Mouse (Mus musculus): ENCODE measurements at regions not wholly inside any gene's neighbourhood (a gene's known extent, or its start where the extent isn't known, plus 50 kb on each side); places are given as distances from the start of the nearest gene placed in this dataset.

DNA sequence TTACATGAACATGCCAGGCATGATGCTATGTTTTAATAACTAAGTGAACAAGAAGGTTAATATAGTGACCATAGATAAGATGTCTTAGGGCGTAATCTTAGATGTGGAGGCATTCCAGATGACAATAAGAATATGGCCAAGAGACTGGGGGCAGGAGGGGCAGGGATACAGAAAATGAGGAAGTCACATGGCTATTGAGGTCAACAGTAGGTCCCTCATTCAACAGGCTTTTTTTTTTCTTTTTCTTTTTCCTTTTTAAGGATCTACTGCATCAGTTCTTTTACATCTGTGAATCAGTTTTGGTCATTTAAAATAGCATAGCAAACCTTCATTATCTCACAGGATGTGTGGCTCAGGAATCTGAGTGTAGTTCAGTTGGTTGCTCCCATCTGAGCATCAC, 80.4 kb upstream of the Tmem164 start:
- Histone ChIP-seq H3K4me2 (replicated peaks) (no peak overlapping the region), H3K4me1 (no peaks in the 10 kb centered on the region), H3K27me3 (peaks cover 6% of the 10 kb centered on the region; the same call in 1 of the 2 replicates), H3K9ac (replicated peaks) (no peak overlapping the region), H3K4me3 (no peak overlapping the region), H3K27ac (replicated peaks) (no peak overlapping the region), H3K36me3 (no peaks in the 10 kb centered on the region), H3K9me3 (no peaks in the 10 kb centered on the region)
- no peak for ATAC-seq (ENCODE audit: low FRiP score, low read depth)
- 69% methylated on average over 1 of the region's 1 CpGs for WGBS

GRCm38 (mm10) chrX:142605088-142605487, 76.1 kb upstream of the Tmem164 start:
- Histone ChIP-seq H3K27me3 (peaks cover 11% of the 10 kb centered on the region; the same call in 1 of the 2 replicates), H3K9ac (replicated peaks) (no peak overlapping the region), H3K4me2 (replicated peaks) (no peak overlapping the region), H3K27ac (replicated peaks) (no peak overlapping the region), H3K4me3 (no peak overlapping the region), H3K4me1 (no peaks in the 10 kb centered on the region), H3K9me3 (no peaks in the 10 kb centered on the region), H3K36me3 (no peaks in the 10 kb centered on the region)
- WGBS = 86% methylated on average over 3 of the region's 3 CpGs
- no peak for ATAC-seq (ENCODE audit: low FRiP score, low read depth)

DNA sequence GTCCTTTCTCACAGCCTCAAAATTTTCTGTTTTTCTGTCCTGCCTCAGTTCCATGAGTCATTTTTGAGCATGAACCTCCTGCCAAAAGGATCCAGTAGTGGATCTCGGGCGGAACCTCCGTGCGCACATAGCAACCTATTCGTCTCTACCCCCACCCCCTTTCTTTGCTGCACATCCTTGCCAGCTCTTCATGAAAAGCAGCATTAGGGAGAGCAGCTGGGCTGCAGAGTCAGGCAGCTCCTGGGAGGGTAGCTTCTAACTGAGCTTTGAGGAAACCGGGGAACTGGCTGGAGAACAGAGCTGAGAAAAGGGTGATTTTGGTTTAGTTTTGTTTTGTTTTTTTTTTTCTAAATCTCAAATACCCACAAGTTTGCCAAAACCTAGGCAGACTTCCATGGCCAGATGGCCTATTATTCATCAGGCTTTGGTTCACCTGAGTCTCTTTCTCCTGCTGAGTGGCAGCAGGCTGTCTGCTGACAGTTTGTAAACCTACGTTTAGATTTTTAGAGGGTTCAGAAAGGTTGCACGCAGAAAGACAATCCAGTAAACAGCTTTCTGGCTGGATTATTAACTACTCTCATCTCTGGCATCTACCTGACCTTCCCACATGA, 74.5 kb upstream of the Tmem164 start:
- WGBS = 86% methylated on average over 8 of the region's 8 CpGs
- no peaks in the 10 kb centered on the region for H3K4me1 ChIP-seq
- H3K27me3 ChIP-seq = peaks cover 8% of the 10 kb centered on the region; the same call in 1 of the 2 replicates
- H3K4me3 ChIP-seq = no peak overlapping the region
- H3K36me3 ChIP-seq = no peaks in the 10 kb centered on the region
- no peaks in the 10 kb centered on the region for H3K9me3 ChIP-seq
- H3K9ac ChIP-seq (replicated peaks) = no peak overlapping the region
- no peak for ATAC-seq (ENCODE audit: low FRiP score, low read depth)
- no peak overlapping the region for H3K4me2 ChIP-seq (replicated peaks)
- H3K27ac ChIP-seq (replicated peaks) = no peak overlapping the region

DNA sequence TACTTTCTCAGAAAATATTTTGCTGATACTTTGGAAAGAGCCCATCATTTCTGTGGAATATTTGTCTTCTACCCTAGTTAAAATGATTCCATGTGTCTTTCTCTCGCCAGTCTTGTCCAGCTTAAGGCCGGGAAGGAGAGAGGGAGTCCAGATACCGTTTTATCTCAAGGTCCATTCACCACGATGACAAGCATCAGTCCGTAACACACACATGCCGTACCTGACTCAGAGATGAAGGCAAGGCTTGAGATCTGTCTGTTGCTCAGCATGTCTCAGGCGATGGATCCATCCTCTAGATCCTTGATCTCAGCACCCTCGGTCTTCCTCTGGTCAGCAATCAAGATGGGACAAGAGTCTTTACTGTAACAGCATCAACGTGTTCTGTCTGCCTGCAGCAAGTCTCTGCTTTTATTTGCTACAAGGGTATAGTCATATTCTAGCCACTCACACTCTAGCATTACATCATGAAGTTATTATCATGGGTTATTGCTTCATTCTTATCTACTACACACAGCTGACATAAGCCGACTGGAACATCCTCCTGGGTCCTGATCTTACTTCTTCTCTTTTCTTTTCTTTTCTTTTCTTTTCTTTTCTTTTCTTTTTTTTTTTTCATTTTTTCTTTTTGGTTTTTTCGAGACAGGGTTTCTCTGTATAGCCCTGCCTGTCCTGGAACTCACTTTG, 64.9 kb upstream of the Tmem164 start:
- WGBS = 86% methylated on average over 11 of the region's 11 CpGs
- peaks cover 8% of the 10 kb centered on the region; the same call in 1 of the 2 replicates for H3K27me3 ChIP-seq
- no peak overlapping the region for H3K27ac ChIP-seq (replicated peaks)
- no peaks in the 10 kb centered on the region for H3K9me3 ChIP-seq
- no peak overlapping the region for H3K4me2 ChIP-seq (replicated peaks)
- no peak overlapping the region for H3K9ac ChIP-seq (replicated peaks)
- H3K4me1 ChIP-seq = no peaks in the 10 kb centered on the region
- no peaks in the 10 kb centered on the region for H3K36me3 ChIP-seq
- ATAC-seq (ENCODE audit: low FRiP score, low read depth) = no peak
- no peak overlapping the region for H3K4me3 ChIP-seq

GRCm38 (mm10) chrX:142618389-142618788, 62.8 kb upstream of the Tmem164 start:
- Histone ChIP-seq H3K9me3 (no peaks in the 10 kb centered on the region), H3K27me3 (no peaks in the 10 kb centered on the region), H3K27ac (replicated peaks) (no peak overlapping the region), H3K9ac (replicated peaks) (no peak overlapping the region), H3K4me2 (replicated peaks) (no peak overlapping the region), H3K36me3 (no peaks in the 10 kb centered on the region), H3K4me1 (no peaks in the 10 kb centered on the region), H3K4me3 (no peak overlapping the region)
- no peak for ATAC-seq (ENCODE audit: low FRiP score, low read depth)
- WGBS = 67% methylated on average over 1 of the region's 1 CpGs

DNA sequence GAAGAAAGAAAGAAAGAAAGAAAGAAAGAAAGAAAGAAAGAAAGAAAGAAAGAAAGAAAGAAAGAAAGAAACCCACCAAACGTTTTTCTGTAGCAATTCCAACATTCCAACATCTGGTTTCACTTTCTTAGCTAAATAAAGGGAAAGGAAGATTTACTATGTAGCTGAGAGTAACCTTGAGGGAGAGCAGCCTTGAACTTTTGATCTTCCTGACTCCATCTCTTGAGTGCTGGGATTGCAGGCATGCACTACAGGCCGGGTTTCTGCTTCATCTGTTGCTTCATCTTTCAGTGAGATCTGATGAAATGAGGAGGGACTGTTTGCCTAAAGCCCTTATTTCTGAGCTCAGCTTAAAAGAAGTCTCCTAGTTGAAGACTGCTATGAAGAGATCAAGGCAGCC, 57.8 kb upstream of the Tmem164 start:
- H3K27me3 ChIP-seq = peaks cover 7% of the 10 kb centered on the region; the same call in 1 of the 2 replicates
- no peaks in the 10 kb centered on the region for H3K4me1 ChIP-seq
- WGBS = 45% methylated on average over 2 of the region's 2 CpGs
- H3K4me3 ChIP-seq = no peak overlapping the region
- H3K9me3 ChIP-seq = no peaks in the 10 kb centered on the region
- H3K4me2 ChIP-seq (replicated peaks) = no peak overlapping the region
- no peaks in the 10 kb centered on the region for H3K36me3 ChIP-seq
- H3K9ac ChIP-seq (replicated peaks) = no peak overlapping the region
- no peak overlapping the region for H3K27ac ChIP-seq (replicated peaks)
- no peak for ATAC-seq (ENCODE audit: low FRiP score, low read depth)

GRCm38 (mm10) chrX:142623882-142624281, 57.3 kb upstream of the Tmem164 start:
- Histone ChIP-seq H3K9me3 (no peaks in the 10 kb centered on the region), H3K4me3 (no peak overlapping the region), H3K36me3 (no peaks in the 10 kb centered on the region), H3K4me1 (no peaks in the 10 kb centered on the region), H3K27ac (replicated peaks) (no peak overlapping the region), H3K9ac (replicated peaks) (no peak overlapping the region), H3K4me2 (replicated peaks) (no peak overlapping the region), H3K27me3 (peaks cover 7% of the 10 kb centered on the region; the same call in 1 of the 2 replicates)
- no peak for ATAC-seq (ENCODE audit: low FRiP score, low read depth)
- 47% methylated on average over 2 of the region's 2 CpGs for WGBS
